Mouse (Mus musculus): ENCODE measurements around the gene Snapin. TPM values are rescaled to one million over a fixed set of nuclear protein-coding genes. Genes with fewer than 3 reads are reported as not detected.

Snapin gene
- total RNA-seq, 2 experiments from 2014 or later = 43.8 to 46.3 TPM

DNA sequence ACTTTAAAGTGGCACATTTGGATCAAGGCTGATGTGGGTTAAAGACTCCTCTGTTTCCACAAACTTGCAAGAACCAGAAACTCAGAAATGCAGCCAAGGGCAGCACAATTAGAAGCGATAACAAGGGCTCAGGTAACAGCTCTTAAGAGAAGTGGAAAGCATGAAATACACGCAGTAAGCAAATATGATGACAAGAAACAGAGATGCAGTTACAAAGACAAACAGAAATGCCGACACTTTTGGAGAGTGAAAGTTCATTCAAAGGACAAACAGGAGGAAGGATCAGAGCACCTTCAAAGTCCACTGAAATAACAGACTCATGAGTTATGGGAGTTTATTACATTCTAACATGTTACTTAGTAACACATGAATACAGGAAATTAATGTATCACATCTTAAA, 15.5 kb upstream of the Snapin start:
- DNase-seq (ENCODE audit: low spot score in 2 of 2) = no peak

DNA sequence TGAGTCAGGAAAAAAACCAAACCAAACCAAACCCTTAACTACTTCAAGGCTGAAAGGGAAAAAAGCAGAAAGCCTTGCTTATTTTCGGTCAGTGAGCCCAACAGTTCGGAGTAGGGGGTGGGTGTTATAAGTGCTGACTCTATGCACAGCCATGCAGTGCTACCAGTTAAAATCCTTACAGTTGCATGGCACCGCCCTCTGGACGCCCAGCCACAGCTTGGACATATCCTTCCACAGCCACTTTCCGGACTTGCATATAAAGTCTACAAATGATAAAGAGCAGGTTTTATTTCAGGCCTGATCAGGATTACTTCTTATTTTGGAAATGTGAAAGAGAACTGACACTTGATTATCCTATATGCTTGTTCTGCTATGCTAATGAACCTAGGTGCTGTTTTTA, 14.4 kb upstream of the Snapin start:
- DNase-seq (ENCODE audit: low spot score in 2 of 2) = no peak

DNA sequence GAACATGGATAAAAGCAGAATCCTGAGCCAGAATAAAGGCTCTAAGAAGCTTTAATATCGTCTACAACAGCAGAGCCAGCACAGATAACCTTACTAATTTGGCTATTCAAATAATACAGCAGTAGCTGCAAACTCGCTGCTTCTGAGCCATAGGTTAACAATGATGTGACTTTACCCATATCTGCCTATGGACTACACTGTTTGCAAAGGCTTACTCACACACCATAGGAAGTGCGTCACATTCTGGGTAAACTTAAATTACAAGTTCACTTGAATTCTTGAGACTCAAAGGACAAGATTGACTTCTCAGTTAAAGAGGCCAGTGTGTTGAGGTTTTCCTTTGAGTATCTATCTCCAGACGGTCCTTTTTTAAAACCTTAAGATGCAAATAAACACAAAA, 12.6 kb upstream of the Snapin start:
- DNase-seq (ENCODE audit: low spot score in 2 of 2) = no peak

DNA sequence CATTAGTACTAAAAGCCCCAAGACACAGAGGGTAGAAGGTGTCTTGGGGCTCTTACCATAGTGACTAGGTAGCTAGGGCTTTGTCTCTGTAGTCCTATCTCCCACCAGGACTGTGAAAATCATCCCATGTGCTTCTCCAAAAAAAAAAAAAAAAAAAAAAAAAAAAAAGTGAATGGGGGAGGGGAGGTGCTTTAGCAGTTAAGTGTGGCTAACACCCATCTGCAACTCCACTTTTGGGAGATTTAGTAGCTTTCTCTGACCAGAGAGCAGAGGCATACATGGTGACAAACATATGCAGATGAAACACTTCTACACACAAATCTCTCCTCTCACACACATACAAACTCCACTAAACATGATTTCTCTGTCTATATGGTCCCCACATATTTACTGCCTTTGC, 6.8 kb upstream of the Snapin start:
- DNase-seq (ENCODE audit: low spot score in 2 of 2) = no peak

DNA sequence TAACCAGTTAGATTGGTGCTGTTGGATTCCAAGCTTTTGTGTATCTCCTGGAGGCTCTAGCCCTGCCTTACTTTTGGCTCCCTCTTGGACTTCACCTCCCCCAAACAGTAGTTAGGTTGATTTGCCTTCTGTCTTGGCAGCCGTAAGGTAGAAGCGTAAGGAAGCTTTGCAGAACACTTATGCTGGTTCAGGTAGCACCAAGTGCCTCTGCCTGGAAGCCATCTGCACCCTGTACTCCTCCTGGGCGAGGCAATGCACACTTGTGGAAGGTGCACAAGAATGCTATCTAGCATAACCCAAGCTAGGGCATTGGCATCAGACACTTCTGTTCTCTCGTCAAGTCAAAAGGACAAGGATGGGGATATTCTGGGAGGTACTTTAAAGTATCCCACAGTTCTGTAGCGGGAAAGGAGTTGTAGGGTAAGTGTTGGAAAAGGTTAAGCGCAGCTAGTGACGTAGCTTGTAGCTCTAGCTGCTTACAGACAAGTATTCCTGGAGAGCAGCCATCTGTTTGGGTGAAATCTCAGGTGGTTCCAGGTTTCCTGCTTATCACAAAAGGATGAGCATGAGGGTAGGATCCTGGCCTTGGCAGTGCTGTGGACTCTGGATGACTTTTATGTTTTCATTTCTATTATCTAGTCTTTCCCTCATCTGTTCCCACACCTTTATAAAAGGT, 5.2 kb upstream of the Snapin start:
- DNase-seq (ENCODE audit: low spot score in 2 of 2) = no peak

DNA sequence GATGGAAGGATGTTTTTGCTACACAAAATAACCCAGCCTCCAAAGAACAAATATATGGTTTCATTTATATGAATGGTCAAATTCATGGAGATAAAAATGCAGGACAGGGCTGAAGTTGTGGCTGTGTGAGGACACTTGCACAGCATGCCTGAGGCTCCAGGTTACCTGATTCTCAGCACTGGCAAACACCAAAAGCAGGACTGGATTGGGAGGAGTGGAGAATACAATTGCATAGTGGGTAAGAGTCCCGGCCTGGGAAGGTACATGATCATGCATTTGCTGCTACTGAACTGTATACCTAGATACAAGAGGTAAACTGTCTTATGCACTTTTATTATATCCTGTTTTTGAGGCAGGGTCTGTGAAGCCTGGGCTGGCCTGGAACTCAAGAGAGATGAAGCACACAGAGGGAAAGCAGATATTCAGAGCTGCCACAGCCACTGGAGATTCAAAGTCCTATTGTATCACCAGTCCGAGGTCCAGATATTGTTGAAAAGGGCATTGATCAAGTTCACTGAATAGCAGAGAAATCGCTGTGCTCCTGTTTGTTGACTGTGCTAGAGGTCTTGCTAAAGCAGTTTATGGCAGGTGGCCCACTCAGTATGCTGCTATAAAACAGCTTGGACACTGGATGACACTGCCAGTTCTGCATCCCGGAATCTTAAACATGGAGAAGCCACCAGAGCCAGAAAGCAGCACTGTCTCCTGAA, 3.2 kb upstream of the Snapin start:
- no peak for DNase-seq (ENCODE audit: low spot score in 2 of 2)

DNA sequence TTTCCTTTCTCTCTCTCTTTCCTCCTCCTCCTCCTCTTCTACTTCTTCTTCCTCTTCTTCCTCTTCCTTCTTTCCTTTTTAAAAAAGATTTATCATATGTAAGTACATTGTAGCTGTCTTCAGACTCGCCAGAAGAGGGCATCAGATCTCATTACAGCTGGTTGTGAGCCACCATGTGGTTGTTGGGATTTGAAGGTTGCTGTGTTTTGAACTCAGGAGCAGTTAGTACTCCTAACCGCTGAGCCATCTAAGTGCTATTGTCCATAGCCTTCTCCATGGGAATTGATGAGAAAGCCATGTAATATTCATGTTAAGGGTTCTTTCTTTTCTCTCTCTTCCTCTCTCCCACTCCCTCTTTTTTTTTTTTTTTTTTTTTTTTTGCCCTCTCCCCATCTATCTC, 517 bp upstream of the Snapin start:
- peak in 1 of 2 experiments; percentile 45 for DNase-seq (ENCODE audit: low spot score in 2 of 2)

DNA sequence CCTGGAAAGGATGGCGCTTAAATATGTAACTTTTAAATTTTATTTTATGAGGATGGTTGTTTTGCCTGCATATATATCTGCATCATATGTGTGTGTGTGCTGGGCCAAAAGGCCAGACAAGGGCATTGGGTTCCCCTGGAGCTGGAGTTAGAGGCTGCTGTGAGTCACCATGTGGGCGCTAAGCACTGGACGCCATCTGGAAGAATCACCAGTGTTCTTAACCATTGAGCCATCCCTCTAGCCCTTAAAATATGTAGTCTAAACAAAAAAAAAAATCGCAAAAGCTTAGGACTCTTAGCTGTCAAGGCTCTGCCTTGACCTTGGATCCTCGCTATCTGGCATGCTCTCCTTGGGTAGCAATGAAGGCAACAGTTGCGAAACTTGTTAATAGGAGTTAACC, 2.3 kb downstream of the Snapin start:
- no peak for DNase-seq (ENCODE audit: low spot score in 2 of 2)

DNA sequence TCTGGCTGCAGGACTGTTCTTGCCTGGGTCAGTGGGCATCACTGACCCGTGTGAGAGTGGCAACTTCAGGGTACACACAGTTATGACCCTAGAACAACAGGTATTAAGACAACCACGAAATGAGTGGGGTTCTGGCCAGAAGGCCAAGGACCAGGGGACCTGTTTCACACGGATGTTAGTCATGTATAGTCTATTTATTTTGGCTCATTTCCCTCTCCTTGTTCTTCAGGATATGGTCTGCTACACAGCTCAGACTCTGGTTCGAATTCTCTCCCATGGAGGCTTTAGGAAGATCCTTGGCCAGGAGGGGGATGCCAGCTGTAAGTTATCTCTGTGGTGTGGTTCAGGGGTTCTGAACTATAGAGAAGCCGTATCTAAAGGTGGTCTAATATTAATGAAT, 3.8 kb downstream of the Snapin start:
- no peak for DNase-seq (ENCODE audit: low spot score in 2 of 2)

DNA sequence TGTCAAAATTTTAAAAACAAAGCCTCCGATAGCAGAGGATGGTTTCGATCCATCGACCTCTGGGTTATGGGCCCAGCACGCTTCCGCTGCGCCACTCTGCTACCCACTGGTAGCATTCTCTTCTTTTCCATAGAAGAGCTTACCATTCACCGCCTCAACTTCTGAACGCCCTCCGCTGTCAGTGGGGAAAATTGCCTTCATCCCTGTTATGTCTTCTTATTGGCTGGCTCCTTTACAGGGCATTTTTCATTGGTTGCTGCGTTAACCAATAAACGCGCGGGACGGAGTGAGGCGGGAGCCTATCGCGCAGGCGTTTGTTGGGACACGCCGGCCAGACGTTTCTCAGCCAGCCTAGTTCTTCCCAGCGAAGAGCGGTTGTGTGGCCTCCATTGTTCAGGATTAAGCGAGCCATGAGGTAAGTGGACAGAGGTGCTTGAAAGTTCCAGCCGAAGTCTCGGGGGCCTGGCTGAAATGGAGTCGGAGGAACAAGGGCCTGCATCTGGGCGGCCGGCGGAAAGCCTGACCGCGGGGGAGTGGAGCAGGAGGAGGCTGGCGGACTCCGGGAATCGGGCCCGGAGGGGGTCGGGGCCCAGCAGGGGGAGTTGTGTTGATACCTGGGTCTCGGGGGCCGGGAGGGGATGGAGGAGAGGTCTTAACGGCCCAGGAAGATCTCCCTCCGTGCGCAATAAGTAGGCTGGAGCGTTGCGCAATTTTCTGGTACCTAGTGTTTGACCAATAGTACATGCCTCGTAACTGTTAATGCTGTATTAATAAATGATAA, 14.8 kb downstream of the Snapin start, which contains the start of gene Ilf2:
Ilf2 (plus strand) TSS at position 296 of the 781 bp plus-strand sequence.
- peak; percentile 96 for DNase-seq (ENCODE audit: low spot score in 2 of 2)

DNA sequence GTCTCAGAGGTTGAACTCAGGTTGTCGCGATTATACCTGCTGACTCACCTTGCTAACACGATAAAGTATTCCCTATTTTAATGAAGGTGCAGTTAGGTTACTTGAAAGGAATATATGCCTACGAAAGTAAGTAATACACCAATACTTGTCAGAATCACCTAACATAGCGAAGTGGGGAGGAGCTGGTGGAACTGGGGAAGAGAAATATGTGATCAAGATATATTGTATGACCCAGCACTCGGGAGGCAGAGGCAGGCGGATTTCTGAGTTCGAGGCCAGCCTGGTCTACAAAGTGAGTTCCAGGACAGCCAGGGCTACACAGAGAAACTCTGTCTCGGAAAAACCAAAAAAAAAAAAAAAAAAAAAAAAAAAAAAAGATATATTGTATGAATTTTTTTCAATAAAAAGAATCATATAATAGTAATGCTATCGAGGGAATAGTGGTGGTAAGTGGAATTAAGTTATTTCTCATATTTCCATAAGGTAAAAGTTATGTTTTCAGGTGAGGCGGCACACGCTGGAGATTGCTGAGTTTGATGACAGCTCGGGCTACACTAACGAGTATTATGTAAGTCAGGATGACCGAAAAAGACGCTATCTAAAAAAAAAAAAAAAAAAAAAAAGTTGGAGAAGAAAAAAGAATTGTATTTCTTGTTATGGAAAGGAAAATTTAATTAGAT, 15.5 kb downstream of the Snapin start:
- DNase-seq (ENCODE audit: low spot score in 2 of 2) = no peak

DNA sequence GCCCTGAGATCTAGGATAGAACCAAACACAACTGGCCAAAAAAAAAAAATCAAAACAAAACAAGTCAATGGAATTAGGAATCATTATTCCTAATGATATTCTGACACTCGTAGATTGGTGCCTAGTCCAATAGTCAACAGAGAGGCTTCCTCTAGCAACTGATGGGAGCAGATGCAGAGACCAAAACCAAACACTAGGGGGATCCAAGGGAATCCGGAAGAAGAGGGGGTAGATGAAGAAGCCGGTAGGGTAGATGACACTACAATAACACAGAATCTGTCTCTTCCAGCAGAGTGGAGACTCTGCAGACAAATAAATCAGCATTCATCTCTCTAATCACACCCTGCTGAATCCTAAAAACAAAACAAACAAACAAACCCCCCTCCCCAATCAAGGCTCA, 18.6 kb downstream of the Snapin start:
- DNase-seq (ENCODE audit: low spot score in 2 of 2) = peak in 1 of 2 experiments; percentile 40

DNA sequence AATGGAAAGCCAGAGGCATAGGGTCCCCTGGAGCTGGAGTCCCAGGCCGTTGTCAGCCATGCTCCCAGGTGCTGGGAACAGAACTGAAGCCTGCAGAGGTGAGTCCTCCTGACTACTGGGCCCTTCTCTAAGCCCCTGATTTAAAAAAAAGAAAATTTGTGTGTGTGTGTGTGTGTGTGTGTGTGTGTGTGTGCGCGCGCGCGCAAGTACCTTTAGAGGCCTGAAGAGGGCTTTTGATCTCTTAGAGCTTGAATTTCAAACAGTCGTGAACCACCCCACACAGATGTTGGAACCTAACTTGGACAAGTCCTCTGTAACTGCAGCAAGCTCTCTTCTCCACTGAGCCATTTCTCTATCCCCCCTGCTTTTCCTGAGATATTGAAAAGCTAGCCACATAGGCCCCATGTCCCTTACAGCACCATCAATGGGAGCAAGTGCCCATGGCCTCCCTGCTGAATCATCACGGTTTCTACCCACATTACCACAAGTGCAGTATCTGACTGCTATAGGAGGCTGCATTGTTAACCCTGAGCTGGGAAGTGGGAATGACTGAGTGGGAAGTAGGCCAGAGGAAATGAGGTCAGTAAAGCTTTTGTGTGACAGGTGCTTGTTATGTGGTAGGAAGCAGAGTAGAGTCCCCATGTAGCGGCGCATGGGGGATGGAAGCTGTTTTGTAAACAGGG, 23.1 kb downstream of the Snapin start:
- no peak for DNase-seq (ENCODE audit: low spot score in 2 of 2)

DNA sequence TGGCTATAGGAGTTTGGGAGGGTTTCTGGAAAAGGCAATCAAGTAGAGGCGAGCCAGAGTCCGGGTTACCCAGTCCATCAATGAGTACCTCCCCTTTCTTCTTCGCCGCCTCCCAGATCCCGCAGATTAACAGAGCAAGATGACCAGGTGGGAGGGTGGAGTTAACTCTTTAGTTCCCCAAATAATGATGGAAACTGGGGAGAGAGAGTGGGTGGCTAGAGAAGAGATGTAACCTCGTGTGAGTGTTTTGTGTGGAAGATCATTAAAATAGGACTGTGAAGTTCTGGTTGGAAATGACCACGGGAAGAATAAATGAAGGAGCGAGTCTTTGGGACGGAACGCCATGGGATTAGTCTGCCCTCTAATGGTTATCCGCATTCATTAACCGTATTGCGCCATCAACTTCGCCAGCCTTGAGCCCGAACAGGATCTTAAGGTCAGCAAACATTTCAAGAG, 24.5 kb downstream of the Snapin start:
- DNase-seq (ENCODE audit: low spot score in 2 of 2) = peak; percentile 51 to 68

DNA sequence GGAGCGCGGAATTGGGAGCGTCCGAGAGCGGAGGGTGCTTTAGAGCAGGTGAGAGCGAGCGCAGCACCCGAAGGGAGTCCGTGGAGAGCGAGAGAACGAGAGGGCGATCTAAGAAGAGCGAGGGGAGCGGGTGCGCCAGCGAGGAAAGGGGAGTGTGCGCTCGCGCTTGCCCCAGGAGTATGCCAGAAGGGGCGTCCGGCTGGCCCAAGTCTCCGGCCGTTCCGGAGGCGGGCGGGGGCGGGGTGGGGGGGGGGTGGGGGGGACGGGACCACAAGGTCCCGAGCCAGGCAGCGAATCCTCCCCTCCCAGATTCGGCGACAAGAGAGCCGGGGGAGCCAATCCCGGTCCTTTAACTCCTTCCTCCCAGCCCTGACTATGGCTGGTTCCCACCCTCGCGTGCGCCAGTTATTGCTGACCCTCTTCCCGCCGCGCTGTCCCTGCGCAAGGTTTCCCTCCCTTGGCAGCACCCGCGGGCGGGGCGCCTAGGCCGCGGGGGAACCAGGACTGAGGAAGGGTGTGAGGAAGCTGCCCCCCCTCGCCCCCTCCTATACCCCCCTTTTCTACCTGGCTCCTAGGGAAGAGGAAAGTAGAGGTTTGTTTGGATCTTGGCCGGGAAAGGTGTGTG, 25.0 kb downstream of the Snapin start, which contains the start of gene Npr1:
Npr1 (minus strand) TSS at position 181 of the 625 bp plus-strand sequence.
- peak in 1 of 2 experiments; percentile 30 for DNase-seq (ENCODE audit: low spot score in 2 of 2)

DNA sequence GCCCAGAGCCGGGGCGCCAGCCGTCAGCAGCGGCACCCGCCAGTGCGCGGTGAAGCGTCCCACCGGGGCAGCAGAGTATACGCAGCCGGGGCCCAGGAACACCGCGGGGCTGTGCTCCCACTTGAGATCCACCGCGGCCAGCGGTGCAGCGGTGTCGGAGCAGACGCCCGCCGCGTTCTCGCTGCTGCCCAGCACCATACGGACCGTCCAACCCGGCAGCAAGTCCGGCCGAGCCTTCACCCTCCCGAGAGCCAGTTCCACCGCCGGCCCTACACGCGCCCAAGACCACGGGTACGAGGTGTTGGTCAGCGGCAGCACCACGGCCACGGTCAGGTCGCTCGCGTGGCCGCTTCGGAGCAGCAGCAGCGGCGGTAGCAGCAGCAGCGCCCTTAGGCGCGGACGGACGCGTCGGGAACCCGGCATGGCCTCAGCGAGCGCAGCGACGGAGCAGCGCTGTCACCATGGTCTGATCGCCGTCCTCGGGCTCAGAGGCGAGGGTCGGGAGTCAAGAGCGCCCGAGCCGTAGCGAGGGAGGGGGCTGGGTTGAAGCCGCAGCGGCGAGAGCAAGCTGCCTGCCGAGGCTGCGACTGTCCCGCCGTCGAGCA, 25.6 kb downstream of the Snapin start:
- DNase-seq (ENCODE audit: low spot score in 2 of 2) = peak; percentile 34 to 44

DNA sequence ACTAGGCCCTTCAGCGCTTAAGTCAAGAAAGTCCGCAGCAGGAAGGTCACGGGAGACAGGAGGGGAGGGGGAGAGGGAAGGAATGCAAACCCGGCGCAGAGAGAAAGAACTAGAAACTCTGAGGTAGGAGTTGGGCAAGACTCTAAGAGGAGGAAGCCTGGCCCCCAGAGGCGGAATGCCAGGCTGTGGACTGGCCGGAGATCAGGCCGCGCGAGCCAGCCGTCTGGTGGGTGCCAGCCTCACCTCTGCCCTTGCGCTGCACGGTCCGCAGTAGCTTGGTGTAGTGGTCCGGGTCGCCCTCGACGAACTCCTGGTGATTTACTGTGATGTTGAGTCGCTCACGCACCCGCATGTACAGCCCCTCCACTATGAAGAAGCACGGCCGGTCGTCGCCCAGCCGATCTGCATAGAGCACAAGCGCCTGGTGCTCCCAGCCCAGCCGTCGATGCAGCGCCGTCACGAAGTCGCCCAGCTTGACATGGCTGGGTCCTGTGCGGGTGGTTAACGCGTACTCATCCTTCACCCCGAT, 26.2 kb downstream of the Snapin start:
- DNase-seq (ENCODE audit: low spot score in 2 of 2) = no peak

DNA sequence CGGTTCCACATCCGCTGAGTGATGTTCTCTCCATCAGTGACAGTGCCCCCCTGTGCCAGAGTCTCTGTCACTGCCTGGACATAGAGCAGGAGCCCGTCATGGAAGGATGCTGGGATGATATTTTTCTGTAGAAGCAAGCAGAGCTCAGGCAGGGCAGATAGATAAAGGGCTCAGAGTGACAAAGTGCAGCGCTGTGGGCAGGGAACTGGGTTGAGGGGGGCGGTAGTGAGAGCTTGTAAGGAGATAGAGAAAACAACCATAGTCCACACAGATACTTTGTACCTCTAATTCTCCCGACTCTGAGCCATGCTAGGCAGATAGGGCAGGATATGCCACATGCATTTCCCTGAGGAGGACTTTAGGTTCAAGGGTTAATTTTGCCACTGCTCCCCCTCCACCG, 28.3 kb downstream of the Snapin start:
- no peak for DNase-seq (ENCODE audit: low spot score in 2 of 2)

DNA sequence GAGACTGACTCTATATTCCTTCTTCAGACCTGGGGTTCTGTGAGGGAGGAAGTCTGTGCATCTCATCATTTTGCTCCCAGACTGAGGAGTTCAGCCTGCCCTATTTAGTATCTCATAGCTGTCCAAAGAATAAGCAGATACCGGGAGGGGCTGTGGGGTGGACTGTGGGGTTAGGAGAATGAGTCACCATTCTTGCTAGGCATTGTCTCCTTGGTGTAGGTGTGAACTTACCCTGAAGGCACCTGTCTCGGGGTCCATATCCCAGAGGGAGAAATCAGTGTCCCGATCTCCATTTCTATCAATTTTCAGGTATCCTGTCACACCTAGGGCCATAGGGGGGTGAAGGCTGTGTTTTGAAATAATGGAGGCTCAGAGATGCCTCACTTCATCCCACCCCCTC, 28.9 kb downstream of the Snapin start:
- DNase-seq (ENCODE audit: low spot score in 2 of 2) = no peak

DNA sequence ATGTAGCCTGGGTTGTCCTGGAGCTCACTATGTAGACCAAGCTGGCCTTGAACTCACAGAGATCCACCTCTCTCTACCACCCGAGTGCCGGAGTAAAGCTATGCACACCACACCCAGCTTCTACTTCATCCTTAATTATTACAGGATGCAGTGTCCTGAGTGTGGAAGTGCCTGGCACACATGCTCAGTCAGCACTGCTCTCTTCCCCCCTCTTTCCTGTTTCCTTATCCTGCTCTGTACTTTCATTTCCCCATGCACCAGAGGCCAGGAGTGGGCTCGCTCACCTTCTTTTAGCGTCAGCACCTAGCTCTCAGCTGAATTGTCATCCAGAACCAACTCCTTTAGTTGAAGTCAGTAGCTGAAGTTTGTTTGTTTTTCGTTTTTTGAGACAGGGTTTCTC, 30.5 kb downstream of the Snapin start:
- DNase-seq (ENCODE audit: low spot score in 2 of 2) = no peak

All from layer of hippocampus, postnatal 10 days (tissue).